Mouse (Mus musculus) B cell, adult 62 days (primary cell): Measurements from ENCODE around the gene Themis3. TPM values are rescaled to one million over a fixed set of nuclear protein-coding genes. Genes with fewer than 3 reads are reported as not detected.

Experiments used
- total RNA-seq: library from RNA; stranded (reverse); gene quantifications from 4 replicates; pipeline ENCODE4 v1.2.4, GENCODE M21; 2023

Themis3 gene
- total RNA-seq: 0.21 to 0.46 TPM in 2 of 4 replicates, not detected in the others

GRCm38 (mm10) chr17:66594435-66594834 lies at the start of gene Themis3:
Gene Themis3, minus strand, starts transcription at chr17:66594621.

GRCm38 (mm10) chr17:66519554-66520553 lies 74.6 kb downstream of the Themis3 start, which contains the start of gene Rab12:
Gene Rab12, minus strand, starts transcription at chr17:66519729.

Other genes starting within 250 kb of the Themis3 start
- not detected in 4 replicates for gene Mtcl1, start 144.9 kb downstream of the Themis3 start, total RNA-seq
- gene Rab12, start 74.9 kb downstream of the Themis3 start, total RNA-seq: 40.2 to 47.8 TPM (median 44.1 TPM) in 4 replicates